Mouse (Mus musculus): ENCODE measurements around the gene Inpp5d. TPM values are rescaled to one million over a fixed set of nuclear protein-coding genes. Genes with fewer than 3 reads are reported as not detected.

The Inpp5d gene
- total RNA-seq, 2 experiments from 2014 or later, result 3.9 to 4.1 TPM

Other genes starting within 250 kb of the Inpp5d start
- gene Kcnj13, start 225.6 kb upstream of the Inpp5d start, total RNA-seq (2021), result under 1 TPM; 0.28 to 0.43 TPM
- gene Snorc, start 150.0 kb upstream of the Inpp5d start, total RNA-seq (2021), result not detected
- 10 to 100 TPM; 16.8 to 19.4 TPM for gene Neu2, start 110.4 kb upstream of the Inpp5d start, total RNA-seq (2021)
- gene Ngef, start 46.4 kb upstream of the Inpp5d start, total RNA-seq (2021), result under 1 TPM in 1 of 2 experiments, not detected in 1; 0.09 TPM
- gene Atg16l1, start 135.6 kb downstream of the Inpp5d start, total RNA-seq (2021), result 10 to 100 TPM; 16.3 to 17.6 TPM
- gene Sag, start 183.4 kb downstream of the Inpp5d start, total RNA-seq (2021), result under 1 TPM in 1 of 2 experiments, not detected in 1; 0.26 TPM
- gene Dgkd, start 233.0 kb downstream of the Inpp5d start, total RNA-seq (2021), result 10 to 100 TPM; 27.8 to 29.2 TPM

Data from gastrocnemius, adult 18-20 months (tissue).